In the genomic region with DNA sequence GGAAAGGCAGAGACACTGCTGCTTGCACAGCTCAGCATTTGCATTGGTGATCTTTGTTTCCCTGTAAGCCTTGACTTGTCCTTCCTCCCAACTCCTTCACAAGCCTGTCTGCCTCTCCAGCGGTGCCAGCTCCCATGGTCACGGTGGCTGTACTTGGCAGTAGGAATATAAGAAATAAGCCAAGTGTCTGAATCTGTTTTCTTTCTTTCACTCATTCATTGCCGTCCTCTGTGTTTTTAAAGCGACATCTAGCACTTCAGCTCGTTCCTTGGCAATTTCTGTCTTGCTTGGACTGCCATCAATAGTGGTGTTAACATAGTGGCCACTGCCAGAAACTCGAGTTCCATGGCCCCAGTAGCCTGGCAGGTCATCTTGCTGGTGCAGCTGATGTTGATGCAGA, we compare ENCODE assay signal across 17 mouse cellular contexts.
DNase-seq lines count a peak whose midpoint lies in the region; ATAC-seq lines count a peak whose summit lies in the region.
"Had no signal": no experiment of that assay in that cellular context is flagged by ENCODE, and none has a peak within 500 bp of the region (broad histone marks: within the 10 kb centered on the region; RNA-seq: fewer than 3 reads in every experiment).

No protein-coding gene starts in this region.

- H3K36me3 ChIP-seq in limb, embryonic 10.5 days, result no peaks in the 10 kb centered on the region
- H3K36me3 ChIP-seq: embryonic facial prominence, embryonic 13.5 days; forebrain, embryonic 12.5 days; midbrain, embryonic 13.5 days; neural tube, embryonic 12.5 days had no signal

- no peak for DNase-seq in cerebellum, adult 8-10 months
- peak; percentile 5 for DNase-seq in gastrocnemius, postnatal 25 days
- DNase-seq in gastrocnemius, adult 18-20 months (ENCODE audit: low spot score), result no peak
- peak; percentile 32 for DNase-seq in right cerebral cortex, adult 18-20 months
- DNase-seq in right cerebral cortex, postnatal 14 days, result no peak
- DNase-seq in adrenal gland, postnatal 10 days, result no peak
- DNase-seq in limb, embryonic 10.5 days (ENCODE audit: low spot score), result no peak
- DNase-seq: adrenal gland, postnatal 25 days; kidney, adult 9 months; lung, postnatal 36 days; thymus, adult 18-20 months had no signal

- H3K9me3 ChIP-seq in limb, embryonic 10.5 days (replicated peaks), result no peaks in the 10 kb centered on the region
- H3K9me3 ChIP-seq: embryonic facial prominence, embryonic 13.5 days; forebrain, embryonic 12.5 days; midbrain, embryonic 13.5 days; neural tube, embryonic 12.5 days had no signal

- H3K4me3 ChIP-seq in limb, embryonic 10.5 days, result no peak overlapping the region
- H3K4me3 ChIP-seq: embryonic facial prominence, embryonic 13.5 days; forebrain, embryonic 12.5 days; midbrain, embryonic 13.5 days; neural tube, embryonic 12.5 days had no signal

- H3K27ac ChIP-seq in limb, embryonic 10.5 days, result no peak overlapping the region
- H3K27ac ChIP-seq: embryonic facial prominence, embryonic 13.5 days; forebrain, embryonic 12.5 days; liver, embryonic 14.5 days; midbrain, embryonic 13.5 days; neural tube, embryonic 12.5 days had no signal

- 81% methylated on average over 6 of the region's 6 CpGs for WGBS in limb, embryonic 10.5 days

- no peaks in the 10 kb centered on the region for H3K4me1 ChIP-seq in limb, embryonic 10.5 days
- H3K4me1 ChIP-seq: embryonic facial prominence, embryonic 13.5 days; forebrain, embryonic 12.5 days; midbrain, embryonic 13.5 days; neural tube, embryonic 12.5 days had no signal

- no peaks in the 10 kb centered on the region for H3K27me3 ChIP-seq in limb, embryonic 10.5 days (ENCODE audit: low read depth, poor library complexity, severe bottlenecking)
- H3K27me3 ChIP-seq: embryonic facial prominence, embryonic 13.5 days; forebrain, embryonic 12.5 days; midbrain, embryonic 13.5 days; neural tube, embryonic 12.5 days had no signal

- ATAC-seq in cerebellum, adult (ENCODE audit: insufficient number of reproducible peaks, low FRiP score, low TSS enrichment), result peak; percentile 49; the same call in 1 of the 2 replicates
- ATAC-seq: midbrain, embryonic 13.5 days had no signal

Comparison
In these comparisons a context has a peak if more than half of its experiments do, and no peak if none do; other contexts are left out.
1. DNase-seq: peak in gastrocnemius, postnatal 25 days (single experiment) and right cerebral cortex, adult 18-20 months (single experiment); none in cerebellum, adult 8-10 months (single experiment), gastrocnemius, adult 18-20 months (single experiment), right cerebral cortex, postnatal 14 days (single experiment), adrenal gland, postnatal 10 days (single experiment) and limb, embryonic 10.5 days (single experiment).